Mouse (Mus musculus) megakaryocyte, embryonic 14.5 days (primary cell): ENCODE measurements around the gene Lca5l.

ENCODE experiments used
- FLI1 ChIP-seq: IDR thresholded peaks from 2 replicates; pipeline ENCODE4 v1.6.1; 2012; ENCODE audit warnings: low read length, inconsistent platforms, mixed read lengths
- GATA1 ChIP-seq: IDR thresholded peaks from 3 replicates; pipeline ENCODE4 v1.6.1; 2012; ENCODE audit warnings: mixed read lengths, low read length, inconsistent platforms, borderline replicate concordance

GRCm38 (mm10) chr16:96168837-96169236 lies 23.2 kb downstream of the Lca5l start:
- no peak for TF ChIP-seq GATA1
- TF ChIP-seq FLI1: no peak
